Mouse (Mus musculus): ENCODE results near the gene Prdm1.

DNA sequence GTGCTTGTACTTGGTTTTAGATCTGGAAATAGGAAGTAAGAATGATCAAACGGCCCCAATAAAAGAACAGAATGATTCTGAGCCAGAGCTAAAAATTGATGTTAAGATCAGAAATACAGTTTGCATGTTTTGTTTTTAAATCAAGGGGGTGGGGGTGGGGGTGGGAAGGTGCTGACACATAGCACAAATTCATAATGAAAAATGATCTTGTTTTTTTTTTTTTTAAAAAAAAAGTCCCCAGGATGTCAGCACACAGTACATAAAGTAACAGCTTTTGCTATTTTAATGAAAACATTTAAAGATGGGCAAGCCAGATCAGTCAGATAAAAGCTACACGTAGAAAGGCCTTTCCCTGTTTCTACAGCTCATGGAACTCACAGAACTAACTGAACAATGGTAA lies 74.2 kb downstream of the Prdm1 start:
- TF ChIP-seq CTCF (IDR thresholded peaks at IDR 0.05; ENCODE audit: low read depth) (no peak), EP300 (IDR thresholded peaks at IDR 0.05; ENCODE audit: low read depth) (no peak)

Measured in liver, embryonic 14.5 days (tissue).